Mouse (Mus musculus) stomach, postnatal 0 days (tissue): ENCODE data around the gene Sel1l3. TPM values are rescaled to one million over a fixed set of nuclear protein-coding genes. Genes with fewer than 3 reads are reported as not detected.

ENCODE experiments used
- ATAC-seq: fragments of 200-750 bp; cut with Nextera tagmentation; 2 replicates; pipeline ENCODE4 v1.8.0; 2017; ENCODE audit not compliant: low FRiP score, low TSS enrichment
- DNase-seq: peaks from one replicate; pipeline ENCODE4 v3.0.0-alpha.2; 2016; ENCODE audit warnings: low spot score
- H3K27ac ChIP-seq: fragments of 300-500 bp; sonication (generic); replicated peaks from 2 replicates; pipeline ENCODE4 v1.5.1; 2014; ENCODE audit warnings: mild to moderate bottlenecking, control low read depth
- H3K27me3 ChIP-seq: fragments of 300-500 bp; sonication (generic); 2 replicates; pipeline ENCODE4 v1.6.1; 2014; ENCODE audit warnings: low read length; ENCODE audit not compliant: control insufficient read depth, insufficient read depth
- H3K36me3 ChIP-seq: fragments of 300-500 bp; sonication (generic); 2 replicates; pipeline ENCODE4 v1.6.1; 2014; ENCODE audit warnings: low read length, mixed read lengths; ENCODE audit not compliant: control insufficient read depth, insufficient read depth
- H3K4me1 ChIP-seq: fragments of 300-500 bp; sonication (generic); replicated peaks from 2 replicates; pipeline ENCODE4 v1.6.1; 2014; ENCODE audit warnings: antibody characterized with exemption; ENCODE audit not compliant: control insufficient read depth, insufficient read depth
- H3K4me2 ChIP-seq: fragments of 300-500 bp; sonication (generic); replicated peaks from 2 replicates; pipeline ENCODE4 v1.6.1; 2014; ENCODE audit warnings: low read depth, mild to moderate bottlenecking, control low read depth, moderate library complexity
- H3K4me3 ChIP-seq: fragments of 300-500 bp; sonication (generic); 2 replicates; pipeline ENCODE4 v1.5.1; 2014; ENCODE audit warnings: low read depth, low read length, control low read depth
- H3K9ac ChIP-seq: fragments of 300-500 bp; sonication (generic); 2 replicates; pipeline ENCODE4 v1.6.1; 2014; ENCODE audit warnings: mild to moderate bottlenecking, low read length, control low read depth, mixed read lengths
- H3K9me3 ChIP-seq: fragments of 300-500 bp; sonication (generic); 2 replicates; pipeline ENCODE4 v1.6.1; 2016; ENCODE audit warnings: low read length; ENCODE audit not compliant: control insufficient read depth
- CTCF ChIP-seq: IDR thresholded peaks from 2 replicates; pipeline ENCODE4 v1.5.1; 2016; ENCODE audit warnings: antibody characterized with exemption, low read depth, mild to moderate bottlenecking, moderate library complexity
- EP300 ChIP-seq: optimal IDR thresholded peaks from 2 replicates; pipeline ENCODE3; 2016; ENCODE audit warnings: antibody characterized with exemption
- WGBS: fragments of 180-500 bp; shearing (Covaris S2); extraction: QIAGEN DNeasy Blood & Tissue Kit; methylation state at CpG from one replicate; pipeline ENCODE4 v1.1.7; 2014; 5-methylcytosine and 5-hydroxymethylcytosine counted together
- polyA plus RNA-seq: library from polyadenylated mRNA; unstranded; fragments of >200 nt; fragmentation: Nextera tagmentation; extraction: Ambion mirVana; gene quantifications from 2 replicates; pipeline ENCODE4 v1.2.1, GENCODE M21; 2015

Sel1l3 gene
- polyA plus RNA-seq, 1 experiment from 2014 or later = 10.0 TPM

DNA sequence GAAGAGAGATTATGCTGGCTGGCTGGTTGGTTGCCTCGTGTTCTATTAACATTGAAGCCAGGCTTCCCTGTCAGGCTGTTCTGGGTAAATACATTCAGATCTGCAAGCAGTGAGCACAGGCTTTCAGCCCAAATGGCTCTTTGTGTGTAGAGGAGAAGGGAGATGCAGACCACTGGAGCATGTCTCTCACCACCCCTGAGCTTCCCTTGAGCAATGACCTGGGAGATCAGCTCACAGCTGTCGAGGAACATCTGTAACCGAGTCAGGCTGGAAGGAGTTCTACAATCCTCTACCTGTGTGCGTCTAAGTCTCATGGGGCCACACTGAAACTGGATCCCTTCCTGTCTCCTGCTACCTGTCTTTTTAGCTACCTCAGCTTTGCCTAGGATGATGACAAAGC lies 16.8 kb upstream of the Sel1l3 start:
- Histone ChIP-seq H3K27me3 (no peaks in the 10 kb centered on the region), H3K9me3 (no peaks in the 10 kb centered on the region), H3K27ac (no peak overlapping the region), H3K36me3 (no peaks in the 10 kb centered on the region), H3K4me1 (no peaks in the 10 kb centered on the region), H3K4me3 (no peak overlapping the region), H3K4me2 (no peak overlapping the region), H3K9ac (no peak overlapping the region)
- DNase-seq (no peak), ATAC-seq (no peak)
- no peak for TF ChIP-seq EP300
- TF ChIP-seq CTCF = no peak
- WGBS = 62% methylated on average over 4 of the region's 4 CpGs

DNA sequence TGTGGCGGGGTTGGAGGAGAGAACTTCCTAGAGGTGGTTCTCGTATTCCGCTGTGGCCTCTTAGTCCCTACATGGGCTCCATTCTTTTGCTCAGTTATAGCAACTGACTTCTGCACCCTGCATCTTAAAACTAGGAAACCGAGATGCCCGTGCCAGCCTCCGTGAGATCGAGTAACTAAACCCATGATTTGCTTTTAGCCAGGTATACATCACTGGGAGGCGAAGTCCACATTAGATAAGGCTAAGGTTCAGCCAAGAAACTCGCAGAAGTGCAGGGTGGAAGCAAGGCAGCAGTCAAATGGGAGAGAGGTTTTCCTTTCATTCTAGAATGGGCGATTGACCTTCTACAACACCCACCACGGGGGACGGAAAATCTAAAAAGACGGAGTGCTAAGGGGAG lies 11.7 kb upstream of the Sel1l3 start:
- peak; percentile 92 for ATAC-seq
- H3K27ac ChIP-seq = peak overlapping the region; percentile 85
- TF ChIP-seq CTCF = no peak
- no peak for TF ChIP-seq EP300

DNA sequence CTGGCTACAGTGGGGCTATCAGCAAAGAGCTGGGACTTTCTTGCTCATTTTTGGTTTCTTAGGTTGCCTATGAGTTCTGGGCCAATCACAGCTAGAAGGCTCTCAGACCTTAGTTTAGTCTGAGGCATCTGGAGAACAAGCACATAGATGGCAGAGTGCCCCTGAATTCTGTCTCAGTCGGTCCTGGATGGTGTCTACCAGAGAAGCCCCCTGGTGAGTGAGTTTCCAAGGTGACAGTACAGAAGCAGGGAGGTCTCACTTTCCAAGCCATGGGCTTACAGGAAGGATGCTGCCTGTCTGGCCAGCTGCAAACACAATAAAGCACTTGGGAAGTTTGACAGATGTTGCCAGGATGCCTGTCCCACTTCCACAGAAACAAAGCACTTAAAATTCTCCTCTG lies 1.1 kb upstream of the Sel1l3 start:
- H3K4me1 ChIP-seq = no peaks in the 10 kb centered on the region
- TF ChIP-seq EP300 (no peak), CTCF (no peak)
- H3K9ac ChIP-seq = no peak overlapping the region
- H3K4me3 ChIP-seq = no peak overlapping the region
- no peaks in the 10 kb centered on the region for H3K36me3 ChIP-seq
- no peaks in the 10 kb centered on the region for H3K9me3 ChIP-seq
- H3K4me2 ChIP-seq = no peak overlapping the region
- ATAC-seq = no peak
- 0 out of 2 replicates have a peak, but pooled peaks cover 3% of the 10 kb centered on the region for H3K27me3 ChIP-seq
- H3K27ac ChIP-seq = no peak overlapping the region
- 19% methylated on average over 1 of the region's 1 CpGs for WGBS
- no peak for DNase-seq

More for the DNA sequence above, 11.7 kb upstream of the Sel1l3 start:
- H3K36me3 ChIP-seq = no peaks in the 10 kb centered on the region
- no peak overlapping the region for H3K4me2 ChIP-seq
- peak; percentile 70 for DNase-seq
- no peaks in the 10 kb centered on the region for H3K9me3 ChIP-seq
- H3K27me3 ChIP-seq = no peaks in the 10 kb centered on the region
- H3K4me1 ChIP-seq = no peaks in the 10 kb centered on the region
- H3K4me3 ChIP-seq = no peak overlapping the region
- H3K9ac ChIP-seq = no peak overlapping the region
- 73% methylated on average over 13 of the region's 13 CpGs for WGBS

DNA sequence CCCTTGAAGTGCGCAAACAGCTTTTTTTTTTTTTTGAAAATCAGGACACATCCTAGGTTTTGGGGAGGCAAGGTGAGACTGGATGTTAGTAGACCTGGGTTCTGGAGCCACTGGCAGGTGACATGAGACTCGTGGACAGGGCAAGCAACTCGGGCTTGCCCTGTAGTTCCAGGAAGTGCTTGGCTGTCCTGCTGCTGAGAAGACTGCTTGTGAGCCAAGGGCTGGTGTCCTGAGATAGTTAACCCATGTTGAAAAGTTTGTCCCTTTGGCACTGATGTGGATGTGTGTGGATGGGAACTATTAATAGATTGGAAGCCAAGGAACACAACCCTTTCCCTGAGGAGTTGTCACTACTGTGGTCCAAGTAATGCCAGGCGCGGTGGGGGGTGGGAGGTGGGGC lies 635 bp upstream of the Sel1l3 start:
- peak; percentile 29 for DNase-seq
- no peak for ATAC-seq
- H3K4me3 ChIP-seq = no peak overlapping the region
- no peak overlapping the region for H3K27ac ChIP-seq
- peak overlapping the region; percentile 99; the same call in 1 of the 2 replicates for H3K4me2 ChIP-seq
- no peaks in the 10 kb centered on the region for H3K36me3 ChIP-seq
- H3K9ac ChIP-seq = no peak overlapping the region
- TF ChIP-seq CTCF = no peak
- TF ChIP-seq EP300 = no peak
- 0 out of 2 replicates have a peak, but pooled peaks cover 3% of the 10 kb centered on the region for H3K27me3 ChIP-seq
- no peaks in the 10 kb centered on the region for H3K4me1 ChIP-seq
- H3K9me3 ChIP-seq = no peaks in the 10 kb centered on the region
- 41% methylated on average over 5 of the region's 5 CpGs for WGBS

DNA sequence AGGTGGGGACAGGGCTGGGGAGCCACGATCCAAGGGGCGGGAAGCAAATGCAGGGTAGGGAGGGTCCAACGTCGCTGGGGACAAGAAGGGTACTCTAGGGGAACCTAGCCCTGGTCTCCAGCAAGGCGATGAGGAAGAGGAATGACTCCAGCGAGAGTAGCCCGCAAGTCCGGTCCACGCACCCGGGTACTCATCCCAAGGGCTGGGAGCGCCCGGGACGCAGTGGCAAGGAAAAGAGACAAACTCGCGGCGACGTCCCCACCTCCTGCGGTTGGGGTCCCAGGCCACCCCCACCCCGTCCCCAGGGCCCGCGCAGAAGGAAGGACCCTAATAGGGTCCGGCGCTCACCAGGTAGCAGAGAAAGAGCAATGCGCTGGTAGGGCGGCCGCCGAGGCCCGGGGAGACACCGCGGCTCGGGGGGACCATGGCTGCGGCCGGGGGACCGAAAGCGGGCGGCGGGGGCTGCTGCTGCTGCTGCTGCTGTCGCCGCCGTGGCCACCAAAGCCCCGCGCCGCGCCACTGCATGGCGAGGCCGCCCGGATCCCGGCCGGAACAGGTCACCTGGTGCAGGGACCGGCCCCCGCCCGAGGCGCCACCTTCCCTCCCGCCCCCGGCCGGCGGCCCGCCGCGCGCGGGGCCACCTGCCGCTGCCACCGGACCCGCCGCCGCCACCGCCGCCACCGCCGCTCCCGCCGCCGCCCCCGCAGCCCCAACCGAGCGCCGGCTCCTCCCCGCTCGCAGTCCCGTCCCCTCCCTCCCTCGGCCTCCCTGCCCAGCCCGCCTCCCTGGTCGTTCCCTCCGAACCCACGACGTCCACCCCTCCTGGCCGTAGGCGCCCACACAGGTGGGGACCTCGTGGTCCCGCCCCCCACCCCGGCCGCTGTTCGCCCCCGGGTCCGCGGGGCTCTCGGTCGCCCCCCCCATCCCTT lies 681 bp downstream of the Sel1l3 start:
- WGBS = under 1% methylated on average over 54 of the region's 99 CpGs
- Histone ChIP-seq H3K9ac (peak overlapping the region; percentile 73), H3K4me3 (peak overlapping the region; percentile 58), H3K36me3 (no peaks in the 10 kb centered on the region), H3K4me1 (no peaks in the 10 kb centered on the region), H3K27me3 (0 out of 2 replicates have a peak, but pooled peaks cover 3% of the 10 kb centered on the region), H3K4me2 (peak overlapping the region; percentile 99), H3K9me3 (no peaks in the 10 kb centered on the region), H3K27ac (peak overlapping the region; percentile 90)
- peak; percentile 76 for DNase-seq
- peak; percentile 67 for ATAC-seq
- TF ChIP-seq CTCF (no peak), EP300 (no peak)
